Mouse (Mus musculus) hindbrain, embryonic 11.5 days (tissue): ENCODE measurements at regions not wholly inside any gene's neighbourhood (a gene's known extent, or its start where the extent isn't known, plus 50 kb on each side); places are given as distances from the start of the nearest gene placed in this dataset.

Source experiments
- ATAC-seq: fragments of 200-750 bp; cut with Nextera tagmentation; 2 replicates; pipeline ENCODE4 v1.8.0; 2017; ENCODE audit warnings: mild to moderate bottlenecking, moderate TSS enrichment, moderate library complexity; ENCODE audit not compliant: low FRiP score
- DNase-seq: peaks from one replicate; pipeline ENCODE4 v3.0.0-alpha.2; 2015; ENCODE audit warnings: low spot score
- H3K27ac ChIP-seq: fragments of 300-500 bp; sonication (generic); 2 replicates; pipeline ENCODE4 v1.5.1; 2014; ENCODE audit warnings: mild to moderate bottlenecking, low read depth, low read length
- H3K27me3 ChIP-seq: fragments of 300-500 bp; sonication (generic); 2 replicates; pipeline ENCODE4 v1.6.1; 2014; ENCODE audit warnings: mild to moderate bottlenecking, low read length, moderate library complexity, mixed read lengths; ENCODE audit not compliant: control insufficient read depth, insufficient read depth
- H3K36me3 ChIP-seq: fragments of 300-500 bp; sonication (generic); 2 replicates; pipeline ENCODE4 v1.6.1; 2014; ENCODE audit warnings: mild to moderate bottlenecking, low read length, moderate library complexity, mixed read lengths; ENCODE audit not compliant: control insufficient read depth, insufficient read depth
- H3K4me1 ChIP-seq: fragments of 300-500 bp; sonication (generic); replicated peaks from 2 replicates; pipeline ENCODE4 v1.6.1; 2014; ENCODE audit warnings: low read length, mixed read lengths; ENCODE audit not compliant: control insufficient read depth, insufficient read depth
- H3K4me2 ChIP-seq: fragments of 300-500 bp; sonication (generic); replicated peaks from 2 replicates; pipeline ENCODE4 v1.6.1; 2014; ENCODE audit warnings: mild to moderate bottlenecking, low read depth, low read length
- H3K4me3 ChIP-seq: fragments of 300-500 bp; sonication (generic); 2 replicates; pipeline ENCODE4 v1.5.1; 2014; ENCODE audit warnings: low read depth, low read length
- H3K9ac ChIP-seq: fragments of 300-500 bp; sonication (generic); 2 replicates; pipeline ENCODE4 v1.6.1; 2014; ENCODE audit warnings: low read depth, low read length
- H3K9me3 ChIP-seq: fragments of 300-500 bp; sonication (generic); 2 replicates; pipeline ENCODE4 v1.6.1; 2016; ENCODE audit warnings: low read length; ENCODE audit not compliant: control insufficient read depth
- WGBS: fragments of 180-500 bp; shearing (Covaris S2); extraction: QIAGEN DNeasy Blood & Tissue Kit; methylation state at CpG from one replicate; pipeline ENCODE4 v1.1.7; 2014; 5-methylcytosine and 5-hydroxymethylcytosine counted together

- 91% methylated on average over 2 of the region's 2 CpGs for WGBS
- ATAC-seq (no peak), DNase-seq (no peak)
- H3K4me3 ChIP-seq = no peak overlapping the region
- no peaks in the 10 kb centered on the region for H3K27me3 ChIP-seq
- H3K4me1 ChIP-seq = no peaks in the 10 kb centered on the region
- H3K36me3 ChIP-seq = no peaks in the 10 kb centered on the region
- H3K9ac ChIP-seq = no peak overlapping the region
- H3K27ac ChIP-seq = no peak overlapping the region
- H3K9me3 ChIP-seq = no peaks in the 10 kb centered on the region
- H3K4me2 ChIP-seq = no peak overlapping the region
Measured at GRCm38 (mm10) chr15:59805771-59806170, 210.6 kb downstream of the 4933412E24Rik start.

GRCm38 (mm10) chr15:59804821-59805220 is 211.6 kb downstream of the 4933412E24Rik start:
- DNase-seq = no peak
- no peaks in the 10 kb centered on the region for H3K9me3 ChIP-seq
- H3K4me1 ChIP-seq = no peaks in the 10 kb centered on the region
- H3K4me3 ChIP-seq = no peak overlapping the region
- no peak overlapping the region for H3K4me2 ChIP-seq
- no peak overlapping the region for H3K9ac ChIP-seq
- no peak overlapping the region for H3K27ac ChIP-seq
- no peak for ATAC-seq
- no peaks in the 10 kb centered on the region for H3K36me3 ChIP-seq
- WGBS = 91% methylated on average over 2 of the region's 2 CpGs
- no peaks in the 10 kb centered on the region for H3K27me3 ChIP-seq

- 84% methylated on average over 7 of the region's 7 CpGs for WGBS
- H3K4me2 ChIP-seq = no peak overlapping the region
- no peak for ATAC-seq
Measured at GRCm38 (mm10) chr15:59804394-59804793, 212.0 kb downstream of the 4933412E24Rik start.

GRCm38 (mm10) chr15:59802276-59802675 is 214.1 kb downstream of the 4933412E24Rik start:
- WGBS = 86% methylated on average over 6 of the region's 7 CpGs
- Histone ChIP-seq H3K9ac (no peak overlapping the region), H3K27ac (no peak overlapping the region), H3K4me1 (no peaks in the 10 kb centered on the region), H3K9me3 (no peaks in the 10 kb centered on the region), H3K4me3 (no peak overlapping the region), H3K27me3 (no peaks in the 10 kb centered on the region), H3K36me3 (no peaks in the 10 kb centered on the region), H3K4me2 (no peak overlapping the region)
- DNase-seq (no peak), ATAC-seq (no peak)

More at GRCm38 (mm10) chr15:59804394-59804793, 212.0 kb downstream of the 4933412E24Rik start:
- no peak for DNase-seq
- Histone ChIP-seq H3K27me3 (no peaks in the 10 kb centered on the region), H3K27ac (no peak overlapping the region), H3K4me3 (no peak overlapping the region), H3K4me1 (no peaks in the 10 kb centered on the region), H3K9me3 (no peaks in the 10 kb centered on the region), H3K9ac (no peak overlapping the region), H3K36me3 (no peaks in the 10 kb centered on the region)

- no peak for ATAC-seq
- 88% methylated on average over 3 of the region's 3 CpGs for WGBS
Measured at GRCm38 (mm10) chr15:59799124-59799815, 217.1 kb downstream of the 4933412E24Rik start.

GRCm38 (mm10) chr15:59798486-59798885 is 217.9 kb downstream of the 4933412E24Rik start:
- H3K4me3 ChIP-seq = no peak overlapping the region
- H3K27me3 ChIP-seq = no peaks in the 10 kb centered on the region
- H3K9me3 ChIP-seq = no peaks in the 10 kb centered on the region
- DNase-seq = no peak
- H3K36me3 ChIP-seq = no peaks in the 10 kb centered on the region
- no peak overlapping the region for H3K9ac ChIP-seq
- H3K4me1 ChIP-seq = no peaks in the 10 kb centered on the region
- H3K4me2 ChIP-seq = no peak overlapping the region
- no peak for ATAC-seq
- H3K27ac ChIP-seq = no peak overlapping the region

More at GRCm38 (mm10) chr15:59799124-59799815, 217.1 kb downstream of the 4933412E24Rik start:
- no peaks in the 10 kb centered on the region for H3K27me3 ChIP-seq
- H3K9ac ChIP-seq = no peak overlapping the region
- no peak overlapping the region for H3K27ac ChIP-seq
- H3K4me2 ChIP-seq = no peak overlapping the region
- H3K4me1 ChIP-seq = no peaks in the 10 kb centered on the region
- no peak for DNase-seq
- no peaks in the 10 kb centered on the region for H3K36me3 ChIP-seq
- no peaks in the 10 kb centered on the region for H3K9me3 ChIP-seq
- H3K4me3 ChIP-seq = no peak overlapping the region

GRCm38 (mm10) chr15:59795717-59796116 is 220.7 kb downstream of the 4933412E24Rik start:
- no peak overlapping the region for H3K4me2 ChIP-seq
- no peak overlapping the region for H3K27ac ChIP-seq
- ATAC-seq (no peak), DNase-seq (no peak)
- no peaks in the 10 kb centered on the region for H3K27me3 ChIP-seq
- no peaks in the 10 kb centered on the region for H3K4me1 ChIP-seq
- no peak overlapping the region for H3K9ac ChIP-seq
- H3K36me3 ChIP-seq = no peaks in the 10 kb centered on the region
- WGBS = 96% methylated on average over 5 of the region's 5 CpGs
- H3K4me3 ChIP-seq = no peak overlapping the region
- no peaks in the 10 kb centered on the region for H3K9me3 ChIP-seq

GRCm38 (mm10) chr15:59794871-59795270 is 221.5 kb downstream of the 4933412E24Rik start:
- DNase-seq (no peak), ATAC-seq (no peak)
- Histone ChIP-seq H3K4me1 (no peaks in the 10 kb centered on the region), H3K4me3 (no peak overlapping the region), H3K27me3 (no peaks in the 10 kb centered on the region), H3K4me2 (no peak overlapping the region), H3K9ac (no peak overlapping the region), H3K27ac (no peak overlapping the region), H3K9me3 (no peaks in the 10 kb centered on the region), H3K36me3 (no peaks in the 10 kb centered on the region)
- 85% methylated on average over 6 of the region's 6 CpGs for WGBS

GRCm38 (mm10) chr15:59786706-59787425 is 229.5 kb downstream of the 4933412E24Rik start:
- no peak for DNase-seq
- Histone ChIP-seq H3K9ac (no peak overlapping the region), H3K4me1 (no peaks in the 10 kb centered on the region; the same call in 1 of the 2 replicates)

More at GRCm38 (mm10) chr15:59786706-59787425, 229.5 kb downstream of the 4933412E24Rik start:
- no peaks in the 10 kb centered on the region for H3K36me3 ChIP-seq
- H3K4me3 ChIP-seq = no peak overlapping the region
- no peaks in the 10 kb centered on the region for H3K27me3 ChIP-seq
- no peak overlapping the region for H3K27ac ChIP-seq
- H3K4me2 ChIP-seq = no peak overlapping the region
- H3K9me3 ChIP-seq = no peaks in the 10 kb centered on the region
- WGBS = 87% methylated on average over 4 of the region's 4 CpGs
- no peak for ATAC-seq
